Mouse (Mus musculus) gastrocnemius, postnatal 14 days (tissue): ENCODE measurements around the gene Susd1. TPM values are rescaled to one million over a fixed set of nuclear protein-coding genes. Genes with fewer than 3 reads are reported as not detected.
A peak's percentile ranks its signal among the peaks of the same experiment; 100 is the strongest.

Experiments
- DNase-seq: peaks from one replicate; pipeline ENCODE4 v3.0.0; 2021; ENCODE audit warnings: mixed read lengths
- intact Hi-C: fragments of 180-260 bp; cut with DNase I; formaldehyde crosslinking; loops from one replicate; pipeline ENCODE4 v1.15.1; 2025; ENCODE audit warnings: low total_unique reads
- total RNA-seq, 2 experiments: library from RNA; stranded (reverse); gene quantifications; 2 replicates each; pipeline ENCODE4 v1.2.3; 2021

Susd1 gene
- total RNA-seq, 2 experiments from 2014 or later: 0.40 to 1.3 TPM

- no peak for DNase-seq
- intact Hi-C loops: no loop called here
Measured at GRCm38 (mm10) chr4:59355421-59355820, 83.0 kb downstream of the Susd1 start.

GRCm38 (mm10) chr4:59354666-59355065 is 83.8 kb downstream of the Susd1 start:
- no peak for DNase-seq
- intact Hi-C loops: no loop called here

GRCm38 (mm10) chr4:59351938-59352337 is 86.5 kb downstream of the Susd1 start:
- intact Hi-C loops: no loop called here
- no peak for DNase-seq

GRCm38 (mm10) chr4:59350354-59350753 is 88.1 kb downstream of the Susd1 start:
- DNase-seq: no peak

GRCm38 (mm10) chr4:59349425-59350185 is 88.8 kb downstream of the Susd1 start:
- intact Hi-C loops: no loop called here
- no peak for DNase-seq

More at GRCm38 (mm10) chr4:59350354-59350753, 88.1 kb downstream of the Susd1 start:
- intact Hi-C loops: no loop called here

GRCm38 (mm10) chr4:59340714-59341113 is 97.7 kb downstream of the Susd1 start:
- intact Hi-C loops: loop anchor here (2.0 kb wide), 1 partner anchor 244 kb away; no protein-coding TSS in a partner anchor
- DNase-seq: peak; percentile 89

GRCm38 (mm10) chr4:59340046-59340445 is 98.4 kb downstream of the Susd1 start:
- intact Hi-C loops: loop anchor here (2.0 kb wide), 1 partner anchor 243 kb away; no protein-coding TSS in a partner anchor
- no peak for DNase-seq

- intact Hi-C loops: no loop called here
- DNase-seq: no peak
Measured at GRCm38 (mm10) chr4:59338896-59339535, 99.4 kb downstream of the Susd1 start.

GRCm38 (mm10) chr4:59337533-59337885 is 100.9 kb downstream of the Susd1 start:
- intact Hi-C loops: no loop called here
- DNase-seq: no peak

- intact Hi-C loops: no loop called here
- DNase-seq: no peak
Measured at GRCm38 (mm10) chr4:59336846-59337532, 101.4 kb downstream of the Susd1 start.

GRCm38 (mm10) chr4:59336439-59336809 is 102.0 kb downstream of the Susd1 start:
- intact Hi-C loops: no loop called here

GRCm38 (mm10) chr4:59335616-59336438 is 102.6 kb downstream of the Susd1 start:
- intact Hi-C loops: no loop called here
- DNase-seq: peak; percentile 57

More at GRCm38 (mm10) chr4:59336439-59336809, 102.0 kb downstream of the Susd1 start:
- no peak for DNase-seq

GRCm38 (mm10) chr4:59335101-59335500 is 103.3 kb downstream of the Susd1 start:
- DNase-seq: no peak
- intact Hi-C loops: no loop called here

GRCm38 (mm10) chr4:59334236-59334635 is 104.2 kb downstream of the Susd1 start:
- intact Hi-C loops: no loop called here

GRCm38 (mm10) chr4:59333424-59333895 is 105.0 kb downstream of the Susd1 start:
- intact Hi-C loops: no loop called here
- no peak for DNase-seq

More at GRCm38 (mm10) chr4:59334236-59334635, 104.2 kb downstream of the Susd1 start:
- DNase-seq: no peak

- intact Hi-C loops: no loop called here
Measured at GRCm38 (mm10) chr4:59332691-59333423, 105.6 kb downstream of the Susd1 start.

GRCm38 (mm10) chr4:59332089-59332488 is 106.3 kb downstream of the Susd1 start:
- no peak for DNase-seq
- intact Hi-C loops: no loop called here

More at GRCm38 (mm10) chr4:59332691-59333423, 105.6 kb downstream of the Susd1 start:
- DNase-seq: no peak

- intact Hi-C loops: no loop called here
- DNase-seq: peak; percentile 83
Measured at GRCm38 (mm10) chr4:59331633-59332032, 106.8 kb downstream of the Susd1 start.
